ENCODE assay signal across 8 mouse cellular contexts in the genomic region with DNA sequence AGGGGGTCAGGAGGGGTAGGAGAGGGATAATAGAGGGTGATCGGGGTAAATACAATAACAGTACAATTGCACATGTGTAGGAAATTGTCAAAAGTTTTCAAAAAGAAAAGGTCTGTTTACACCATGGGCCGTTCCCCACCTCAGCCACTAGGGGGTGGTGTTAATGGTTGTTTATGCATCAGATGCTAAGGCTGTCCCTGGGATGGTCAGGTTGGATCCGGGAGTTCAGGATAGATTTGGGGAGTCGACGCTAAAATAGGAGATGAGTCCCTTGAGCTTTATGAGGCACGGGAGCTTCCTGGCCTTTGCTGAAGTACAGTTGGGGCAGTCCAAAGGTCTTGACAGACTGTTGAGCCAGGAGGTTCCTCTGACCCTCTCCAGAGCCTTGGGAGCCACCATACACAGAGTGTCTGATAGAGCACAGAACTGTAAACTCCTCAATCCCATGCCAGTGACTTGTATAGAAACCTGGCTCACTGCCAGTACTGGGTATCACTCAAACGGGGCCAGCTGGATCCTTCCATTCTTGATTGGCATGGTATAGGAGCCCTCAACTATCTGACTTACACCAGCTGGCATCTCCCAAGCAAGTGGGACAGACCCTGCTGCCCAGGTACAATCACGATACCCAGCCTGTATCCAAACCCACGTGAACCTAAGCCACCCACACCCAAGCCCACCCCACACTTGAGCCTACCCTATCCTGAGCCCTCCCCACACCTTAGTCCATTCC.
A peak's percentile ranks its signal among the peaks of the same experiment; 100 is the strongest.
DNase-seq lines count a peak whose midpoint lies in the region; ATAC-seq lines count a peak whose summit lies in the region.

No protein-coding gene starts in this region.

- H3K4me1 ChIP-seq in neural tube, embryonic 15.5 days, result no peaks in the 10 kb centered on the region; the same call in 1 of the 2 replicates

- no peak overlapping the region for H3K4me2 ChIP-seq in neural tube, embryonic 15.5 days

- no peak overlapping the region for H3K4me3 ChIP-seq in neural tube, embryonic 15.5 days (replicated peaks)

- H3K27ac ChIP-seq in neural tube, embryonic 15.5 days (replicated peaks), result no peak overlapping the region

- 64% methylated on average over 9 of the region's 9 CpGs for WGBS in neural tube, embryonic 15.5 days

- H3K9ac ChIP-seq in neural tube, embryonic 15.5 days (replicated peaks), result no peak overlapping the region

- H3K27me3 ChIP-seq in neural tube, embryonic 15.5 days (replicated peaks), result no peaks in the 10 kb centered on the region

- no peaks in the 10 kb centered on the region for H3K9me3 ChIP-seq in neural tube, embryonic 15.5 days (replicated peaks)

- H3K36me3 ChIP-seq in neural tube, embryonic 15.5 days, result no peaks in the 10 kb centered on the region

- intact Hi-C loops in left cerebral cortex, postnatal 10 days (cut with DNase I), result no loop called here

- ATAC-seq in neural tube, embryonic 15.5 days (ENCODE audit: low FRiP score), result no peak

- peak; percentile 9 for DNase-seq in heart, postnatal 4 days
- no peak for DNase-seq in heart, adult 9 months (ENCODE audit: low spot score in 2 of 2)
- DNase-seq in neural tube, embryonic 10.5 days (ENCODE audit: extremely low spot score, low spot score), result peak; percentile 16
- peak; percentile 50 to 51 for DNase-seq in cerebellum, postnatal 36 days
- peak; percentile 57 for DNase-seq in retina, embryonic 14.5 days (ENCODE audit: low spot score)
- no peak for DNase-seq in left cerebral cortex, postnatal 10 days (ENCODE audit: extremely low spot score in 1 of 2, low spot score in 2 of 2)
- no peak for DNase-seq in gastrocnemius, adult 18-20 months (ENCODE audit: low spot score)

Comparison
In these comparisons a context has a peak if more than half of its experiments do, and no peak if none do; other contexts are left out.
1. DNase-seq: peak in heart, postnatal 4 days (single experiment), neural tube, embryonic 10.5 days (single experiment), cerebellum, postnatal 36 days (2 of 2) and retina, embryonic 14.5 days (single experiment); none in heart, adult 9 months (0 of 2), left cerebral cortex, postnatal 10 days (0 of 2) and gastrocnemius, adult 18-20 months (single experiment).